Mouse (Mus musculus) heart, postnatal 10 days (tissue): ENCODE data around the gene Tulp1. TPM values are rescaled to one million over a fixed set of nuclear protein-coding genes. Genes with fewer than 3 reads are reported as not detected.
"Not testable (repeated sequence)": the region's sequence is repeated elsewhere in the genome, so short reads cannot be mapped to it uniquely, and the experiment has no call there.

ENCODE experiments used
- DNase-seq, 2 experiments: peaks; one replicate each; pipeline ENCODE4 v3.0.0; 2021
- intact Hi-C: fragments of 180-260 bp; cut with DNase I; formaldehyde crosslinking; loops from one replicate; pipeline ENCODE4 v1.15.1; 2025
- total RNA-seq, 2 experiments: library from RNA; stranded (reverse); gene quantifications; 2 replicates each; pipeline ENCODE4 v1.2.3; 2021

The Tulp1 gene
- under 1 TPM; 0.86 to 0.94 TPM for total RNA-seq

DNA sequence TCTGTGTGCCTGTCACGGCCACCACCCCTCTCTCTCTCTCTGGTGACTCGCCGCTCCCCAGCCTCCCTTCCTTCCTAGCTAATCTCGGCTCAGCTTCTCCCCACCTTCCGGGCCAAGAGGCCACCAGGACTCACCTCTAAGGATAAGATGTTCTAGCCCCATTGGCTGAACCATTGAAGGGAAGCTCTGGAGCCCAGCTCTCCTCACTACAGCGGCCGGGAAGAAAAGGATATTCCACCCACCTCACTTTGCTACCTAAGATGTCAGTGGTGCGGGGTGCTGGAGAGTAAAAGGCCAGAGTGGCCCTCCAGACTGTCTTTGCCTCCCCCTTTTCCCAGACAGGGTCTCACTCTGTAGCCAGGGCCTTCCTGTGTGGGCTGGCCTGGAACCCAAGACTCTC, at the start of gene Tulp1:
TSS of gene Tulp1 (minus strand) at position 101 of the 400 bp plus-strand sequence.
- no peak for DNase-seq
- intact Hi-C loops: no loop called here

DNA sequence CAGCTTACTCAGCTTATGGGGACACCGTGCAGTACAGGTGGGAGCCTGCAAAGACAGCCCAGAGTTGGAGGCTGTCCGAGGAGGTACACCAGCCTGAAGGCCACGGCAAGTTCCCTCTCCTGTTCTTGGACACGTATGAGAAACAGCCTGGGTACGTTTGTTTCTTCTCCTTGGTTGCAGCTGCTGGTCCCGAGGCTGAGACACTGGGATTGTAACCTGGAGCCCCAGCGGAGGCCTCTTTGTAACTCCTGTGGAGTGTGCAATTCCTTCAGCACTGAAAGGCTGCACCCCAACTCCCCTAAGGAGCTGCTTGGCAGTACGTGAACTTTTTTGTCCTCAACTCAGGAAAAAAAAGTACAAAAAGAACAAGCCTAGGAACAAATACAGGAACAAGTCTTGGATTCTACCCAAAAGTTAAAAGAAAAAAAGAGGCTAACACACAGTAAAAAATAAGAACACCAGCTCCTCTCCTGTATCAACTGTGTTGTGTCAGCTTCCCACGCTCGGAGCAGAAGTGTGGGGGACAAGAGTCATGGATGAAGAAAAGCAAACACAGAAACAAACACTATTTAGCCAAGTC, 46.4 kb upstream of the Tulp1 start:
- intact Hi-C loops: no loop called here
- DNase-seq: no peak

DNA sequence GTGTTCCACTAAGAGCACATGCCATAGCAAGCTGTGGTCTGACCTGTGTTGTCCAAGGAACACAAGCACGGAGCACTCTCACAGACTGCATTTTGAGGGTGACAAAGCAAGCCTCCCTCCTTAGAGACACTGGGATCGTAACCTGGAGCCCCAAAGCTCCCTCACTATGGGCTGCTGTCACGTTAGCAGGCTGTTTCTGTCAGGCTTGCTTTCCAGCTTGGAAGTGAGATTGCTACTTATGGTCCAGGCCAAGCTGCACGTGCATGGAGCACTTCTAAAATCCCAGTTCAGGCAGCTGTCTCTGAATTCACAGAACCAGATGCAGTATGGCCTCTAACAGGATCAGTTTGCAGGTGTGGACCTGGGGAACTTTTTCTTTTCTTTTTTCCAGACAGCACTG, 45.7 kb upstream of the Tulp1 start:
- no peak for DNase-seq
- intact Hi-C loops: no loop called here

DNA sequence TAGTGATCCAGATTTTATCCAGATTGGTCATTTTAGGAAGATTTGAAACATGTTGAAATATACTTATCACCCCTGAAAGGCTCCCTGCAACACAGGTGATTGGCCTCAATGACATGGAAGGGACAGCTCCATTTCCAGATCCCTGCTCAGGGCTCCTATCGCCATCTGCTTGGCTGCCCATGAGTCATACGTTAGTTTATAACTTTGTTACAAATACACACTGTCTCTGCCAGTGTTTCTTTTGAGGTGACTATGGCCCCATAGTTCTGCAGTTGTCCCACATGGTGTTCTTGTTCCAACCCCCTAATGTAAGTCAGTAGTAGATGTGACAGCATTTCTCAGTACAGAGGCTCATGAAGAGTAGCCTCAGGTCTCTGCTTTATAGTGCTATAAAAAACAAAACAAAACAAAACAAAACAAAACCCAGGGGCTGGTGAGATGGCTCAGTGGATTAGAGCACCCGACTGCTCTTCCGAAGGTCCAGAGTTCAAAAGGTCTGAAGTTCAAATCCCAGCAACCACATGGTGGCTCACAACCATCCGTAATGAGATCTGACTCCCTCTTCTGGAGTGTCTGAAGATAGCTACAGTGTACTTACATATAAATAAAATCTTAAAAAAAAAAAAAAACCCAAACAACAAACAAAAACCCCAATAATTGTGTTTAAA, 43.4 kb upstream of the Tulp1 start:
- intact Hi-C loops: no loop called here
- DNase-seq: no peak

DNA sequence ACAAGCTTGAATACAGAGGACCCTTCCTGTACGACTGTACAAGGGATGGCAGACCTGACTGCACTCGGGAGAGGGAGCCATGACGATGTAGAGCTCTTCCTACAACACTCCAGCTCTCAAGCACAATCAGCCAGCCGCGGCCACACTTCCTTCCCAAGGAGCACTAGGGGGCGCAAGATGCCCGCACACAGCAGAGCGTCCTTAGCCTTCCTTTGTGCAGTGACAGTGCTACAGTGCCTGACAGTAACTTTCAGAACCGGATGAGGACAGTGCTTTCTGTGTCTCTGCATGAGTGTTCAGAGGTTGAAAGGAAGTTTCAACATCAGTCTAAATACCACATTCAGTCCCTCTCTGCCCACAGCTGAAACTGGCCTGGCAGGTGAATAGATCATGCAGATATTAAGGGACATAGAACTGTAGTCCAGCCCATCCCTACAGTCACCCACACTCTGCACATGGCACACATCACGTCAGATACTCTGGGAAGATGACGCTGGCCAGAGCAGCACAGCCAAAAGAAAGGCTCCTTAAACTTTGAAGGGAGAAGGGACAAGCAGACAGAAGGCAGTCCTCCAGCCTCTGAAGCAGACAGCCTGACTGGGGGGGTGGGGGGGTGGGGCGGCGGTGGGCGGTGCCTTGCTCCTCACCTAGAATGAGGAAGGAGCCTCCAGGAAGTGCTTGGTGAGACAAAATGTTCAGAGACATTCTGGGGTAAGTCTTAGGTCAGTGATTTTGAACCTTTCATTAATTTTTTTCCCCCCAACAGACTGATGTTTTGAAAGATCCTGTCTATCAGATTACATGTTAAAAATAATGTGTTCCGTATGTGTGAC, 42.6 kb upstream of the Tulp1 start:
- DNase-seq: peak; percentile 85 to 90
- intact Hi-C loops: loop anchor here (1.0 kb wide), 2 partner anchors 48 to 121 kb away; no protein-coding TSS in a partner anchor

DNA sequence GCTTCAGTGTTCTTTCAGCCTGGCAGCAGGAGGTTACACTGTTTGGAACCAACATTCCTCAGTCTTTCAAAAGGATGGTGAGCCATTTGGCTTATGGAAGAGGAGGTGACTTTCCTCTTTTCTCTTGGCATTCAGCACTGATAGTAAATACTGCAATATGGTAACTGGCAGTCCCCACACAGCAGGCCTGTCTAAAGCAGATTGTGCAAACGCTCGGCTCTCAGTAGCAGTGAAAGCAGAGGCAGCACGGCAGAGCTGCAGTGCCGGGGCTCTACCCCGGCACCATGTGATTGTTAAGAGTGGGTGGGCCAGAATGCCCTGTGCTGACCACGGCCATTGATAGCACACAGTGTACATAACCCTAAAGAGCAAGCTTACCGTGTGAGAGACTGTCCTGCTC, 41.4 kb upstream of the Tulp1 start:
- DNase-seq: no peak

DNA sequence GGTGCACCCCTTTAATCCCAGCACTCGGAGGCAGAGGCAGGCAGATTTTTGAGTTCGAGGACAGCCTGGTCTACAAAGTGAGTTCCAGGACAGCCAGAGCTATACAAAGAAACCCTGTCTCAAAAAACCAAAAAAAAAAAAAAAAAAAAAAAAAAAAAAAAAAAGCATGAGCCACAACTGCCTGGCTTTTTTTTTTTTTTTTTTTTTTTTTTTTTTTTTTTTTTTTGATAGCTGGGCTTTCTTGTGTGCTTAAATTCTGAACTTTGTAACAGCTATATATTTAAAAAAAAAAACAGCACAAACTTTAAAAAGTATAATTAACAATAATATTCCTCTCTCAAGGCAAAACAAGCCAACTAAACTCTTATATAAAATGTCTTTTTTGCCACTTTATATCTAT, 39.7 kb upstream of the Tulp1 start:
- intact Hi-C loops, DNase-seq: not testable (repeated sequence)

More for the DNA sequence above, 41.4 kb upstream of the Tulp1 start:
- intact Hi-C loops: no loop called here

DNA sequence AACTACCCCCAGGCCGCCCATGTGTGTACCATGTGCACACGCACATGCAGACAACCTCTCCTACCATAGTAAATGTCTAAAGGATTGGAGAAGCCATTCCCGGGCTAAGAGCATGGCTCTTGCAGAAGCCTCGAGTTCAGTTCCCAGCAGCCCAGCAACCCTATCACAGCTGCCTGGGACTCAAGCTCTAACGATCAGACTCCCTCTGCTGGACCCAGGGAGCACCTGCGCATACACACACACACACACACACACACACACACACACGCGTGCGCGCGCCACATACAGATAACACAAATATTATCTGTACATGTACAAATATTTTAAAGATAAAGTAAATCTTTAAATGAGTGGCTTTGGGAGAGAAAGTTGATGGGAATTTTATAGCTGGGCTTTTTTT, 39.3 kb upstream of the Tulp1 start:
- intact Hi-C loops: no loop called here
- DNase-seq: no peak

DNA sequence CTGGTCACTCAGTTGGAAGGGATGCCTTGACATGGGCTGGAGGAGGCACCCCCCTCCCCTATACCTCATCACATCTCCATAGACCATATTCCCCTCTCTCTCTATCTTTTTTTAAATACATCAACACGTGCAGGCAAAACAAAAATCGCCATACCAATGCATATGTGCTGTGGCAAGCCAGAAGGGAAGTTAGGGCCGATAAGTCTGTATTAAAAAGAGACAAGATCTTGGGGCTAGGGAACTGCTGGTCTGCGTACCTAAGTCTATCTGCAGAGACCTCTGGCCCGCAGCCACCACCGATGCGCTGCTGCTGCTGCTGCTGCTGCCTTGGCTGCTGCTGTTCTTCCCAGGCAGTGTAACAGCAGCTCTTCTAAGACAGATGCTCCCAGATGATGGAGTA, 30.0 kb upstream of the Tulp1 start:
- intact Hi-C loops: no loop called here

DNA sequence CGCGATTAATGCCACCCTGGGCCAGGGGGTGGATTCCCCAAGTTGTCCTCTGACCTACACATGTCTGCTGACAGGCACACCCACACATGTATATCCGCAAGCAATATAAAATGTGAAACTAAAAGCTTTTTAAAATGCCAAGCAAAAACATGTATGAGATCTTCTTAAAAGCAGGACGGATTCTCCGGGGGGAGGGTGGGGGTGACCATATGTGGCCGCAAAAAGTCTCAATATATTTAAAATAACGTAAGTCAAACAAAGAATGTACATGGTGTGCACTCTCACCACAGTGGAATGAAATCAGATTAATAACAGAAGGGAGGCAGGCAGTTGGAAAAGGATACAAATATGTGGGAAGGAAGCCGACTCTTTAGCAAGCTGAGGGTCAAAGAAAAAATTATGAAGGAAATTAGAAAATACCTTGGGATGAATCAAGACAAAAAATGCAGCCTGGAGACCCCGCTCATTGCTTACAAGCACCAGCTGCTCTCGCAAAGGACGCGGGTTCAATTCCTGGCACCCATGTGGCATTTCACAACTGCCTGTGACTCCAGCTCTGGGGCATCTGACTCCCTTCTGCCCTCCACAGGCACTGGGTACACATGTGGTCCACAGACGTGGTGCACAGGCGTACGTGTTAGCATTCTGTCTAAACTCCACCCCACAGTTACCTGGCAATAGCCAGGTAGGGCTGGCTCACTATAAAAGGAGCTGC, 29.2 kb upstream of the Tulp1 start:
- intact Hi-C loops: no loop called here
- DNase-seq: no peak

More for the DNA sequence above, 30.0 kb upstream of the Tulp1 start:
- no peak for DNase-seq

DNA sequence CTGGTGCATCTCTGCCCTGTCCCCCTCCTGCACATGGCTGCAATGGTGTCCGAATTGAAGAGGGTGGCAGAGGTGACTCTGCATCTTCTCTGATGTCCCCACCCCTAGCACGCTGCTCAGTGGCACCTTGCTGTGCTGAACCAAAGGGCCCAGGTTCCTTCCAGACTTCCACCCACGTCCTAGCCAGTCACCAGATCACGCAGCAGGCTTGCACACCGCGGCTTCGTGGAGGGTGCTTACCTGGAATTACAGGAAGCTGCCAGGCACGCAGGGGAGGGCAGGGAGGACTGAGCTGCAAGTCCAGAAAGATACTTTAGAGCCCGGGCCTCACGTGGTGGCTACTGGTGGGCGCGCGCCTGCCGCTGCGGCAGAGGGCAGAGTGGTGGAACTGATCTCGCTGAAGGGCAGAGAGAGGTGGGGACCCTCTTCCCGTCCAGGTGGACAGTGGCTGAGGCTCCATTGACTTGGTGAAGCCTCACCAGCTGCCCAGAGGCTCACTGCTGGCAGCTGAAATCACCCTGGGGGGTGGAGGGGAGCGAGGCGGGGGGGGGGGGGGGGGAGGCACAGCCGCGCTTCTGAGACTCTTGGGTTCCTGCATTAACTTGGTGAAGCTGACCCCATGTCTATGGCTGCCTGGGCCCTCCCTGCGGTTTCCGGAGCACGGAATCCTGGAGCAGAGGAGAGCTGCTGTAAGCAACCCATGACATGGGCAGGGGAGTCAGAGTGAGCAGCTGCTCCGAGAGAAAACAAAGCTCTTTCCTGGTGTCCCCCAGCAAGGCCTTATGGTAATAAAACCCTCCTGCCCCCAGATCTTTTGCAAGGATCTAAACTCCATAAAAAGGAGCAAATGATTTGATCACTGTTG, 26.8 kb upstream of the Tulp1 start:
- intact Hi-C loops: no loop called here
- DNase-seq: no peak

DNA sequence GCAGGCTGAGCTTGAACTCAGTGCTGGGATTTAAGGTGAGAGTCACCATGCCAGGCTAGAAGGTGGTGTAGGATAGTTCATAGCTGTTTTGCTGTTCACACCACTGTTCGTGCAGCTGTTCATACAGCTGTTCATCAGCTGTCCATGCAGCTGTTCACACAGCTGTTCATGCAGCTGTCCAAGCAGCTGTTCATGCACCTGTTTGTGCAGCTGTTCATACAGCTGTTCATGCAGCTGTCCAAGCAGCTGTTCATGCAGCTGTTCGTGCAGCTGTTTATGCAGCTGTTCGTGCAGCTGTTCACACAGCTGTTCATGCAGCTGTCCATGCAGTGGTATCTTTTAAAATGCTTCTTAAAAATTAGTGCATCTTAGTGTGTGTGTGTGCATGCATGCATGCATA, 23.5 kb upstream of the Tulp1 start:
- intact Hi-C loops: no loop called here
- no peak for DNase-seq

DNA sequence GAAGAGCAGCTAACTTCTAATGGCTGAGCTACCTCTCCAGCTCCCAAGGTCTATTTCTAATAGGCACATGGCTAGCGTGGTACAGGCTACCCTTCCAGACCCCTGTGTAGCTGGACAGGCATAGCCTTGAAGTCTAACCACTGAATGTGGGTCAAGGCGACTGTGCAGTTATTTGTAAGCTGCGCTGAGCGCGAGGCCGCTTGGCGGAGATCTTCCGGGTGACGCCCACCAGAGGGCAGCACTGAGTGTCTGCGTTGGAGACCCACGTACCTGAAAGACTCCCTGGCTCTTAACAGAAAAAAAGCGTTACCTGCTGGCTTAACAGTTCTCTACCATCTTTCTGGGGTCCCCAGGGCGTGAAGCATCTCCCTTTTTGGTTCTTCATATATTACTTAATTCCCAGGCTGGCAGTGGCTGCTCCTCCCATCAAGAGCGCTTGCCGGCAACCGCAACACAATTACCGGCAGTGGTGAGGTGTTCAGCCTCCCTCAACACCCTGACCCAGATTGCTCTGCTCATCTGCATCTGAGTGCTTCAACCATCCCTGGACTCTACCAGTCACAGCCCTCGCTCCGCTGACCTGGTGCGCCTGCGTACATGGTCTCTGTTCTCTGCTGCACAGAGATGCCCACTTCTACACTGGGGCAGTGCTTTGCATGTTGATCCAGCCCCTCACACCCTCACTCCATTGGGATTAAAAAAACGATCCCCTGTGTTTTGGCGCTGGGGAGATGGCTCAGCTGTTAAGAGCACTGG, 21.3 kb upstream of the Tulp1 start:
- intact Hi-C loops: loop anchor here (1.0 kb wide), 2 partner anchors 138 to 142 kb away; no protein-coding TSS in a partner anchor
- DNase-seq: peak; percentile 80 to 87

DNA sequence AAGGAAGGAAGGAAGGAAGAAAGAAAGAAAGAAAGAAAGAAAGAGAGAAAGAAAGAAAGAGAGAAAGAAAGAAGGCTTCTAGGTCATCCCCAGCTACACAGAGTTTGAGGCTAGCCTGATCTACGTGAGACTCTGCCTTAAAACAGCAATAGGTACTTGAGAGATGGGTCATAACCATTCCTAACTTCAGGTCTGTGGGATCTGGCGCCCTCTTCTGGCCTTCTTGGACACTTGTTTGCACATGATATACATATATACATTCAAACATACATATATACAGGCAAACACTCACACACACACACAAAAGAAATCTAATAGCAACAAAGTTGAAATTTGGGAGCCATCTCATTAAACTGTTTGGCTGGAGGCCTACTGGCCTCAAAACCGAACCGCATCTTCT, 19.3 kb upstream of the Tulp1 start:
- intact Hi-C loops: no loop called here
- DNase-seq: no peak

DNA sequence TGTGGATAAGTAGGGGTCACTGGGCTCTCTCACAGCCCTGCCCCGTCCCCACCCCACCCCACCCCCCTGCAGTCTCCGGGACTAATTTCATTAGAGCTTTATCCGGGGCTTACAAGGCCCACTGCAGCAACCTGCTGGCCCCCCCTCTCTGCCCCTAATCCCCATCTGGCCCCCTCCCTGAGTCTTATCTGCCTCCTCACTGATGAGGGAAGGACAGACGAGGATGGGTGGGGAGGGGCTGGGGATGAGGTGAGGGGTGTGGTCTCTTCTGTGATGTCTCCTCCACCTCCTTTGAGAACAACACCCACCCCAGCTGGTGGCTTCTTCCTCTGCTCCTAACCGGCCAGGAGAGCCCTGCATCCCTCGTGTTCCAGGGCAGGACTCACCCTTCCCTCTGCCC, 15.2 kb upstream of the Tulp1 start:
- no peak for DNase-seq
- intact Hi-C loops: no loop called here

DNA sequence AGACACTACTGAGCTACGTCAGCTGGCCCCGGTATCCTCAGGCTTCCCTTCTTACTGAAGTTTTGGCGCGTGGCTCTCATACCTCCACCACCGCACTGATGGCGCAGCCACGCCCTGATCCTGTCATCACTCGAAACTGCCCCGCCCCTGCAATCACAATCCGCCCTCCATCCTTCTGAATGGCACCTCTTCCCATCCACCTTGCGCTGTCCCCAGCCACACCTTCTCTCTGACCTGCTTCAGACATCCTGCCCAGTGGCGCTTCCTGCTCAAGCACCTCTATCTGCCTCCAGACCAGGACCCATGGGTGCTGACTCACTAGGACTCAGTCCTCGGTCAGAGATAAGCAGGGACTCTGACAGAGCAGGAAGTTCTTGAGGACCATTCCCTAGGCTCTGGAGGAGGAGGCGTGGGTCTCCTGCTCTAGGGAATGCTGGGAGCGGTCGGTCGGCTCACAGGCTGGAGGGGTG, 10.6 kb upstream of the Tulp1 start:
- DNase-seq: no peak
- intact Hi-C loops: no loop called here

DNA sequence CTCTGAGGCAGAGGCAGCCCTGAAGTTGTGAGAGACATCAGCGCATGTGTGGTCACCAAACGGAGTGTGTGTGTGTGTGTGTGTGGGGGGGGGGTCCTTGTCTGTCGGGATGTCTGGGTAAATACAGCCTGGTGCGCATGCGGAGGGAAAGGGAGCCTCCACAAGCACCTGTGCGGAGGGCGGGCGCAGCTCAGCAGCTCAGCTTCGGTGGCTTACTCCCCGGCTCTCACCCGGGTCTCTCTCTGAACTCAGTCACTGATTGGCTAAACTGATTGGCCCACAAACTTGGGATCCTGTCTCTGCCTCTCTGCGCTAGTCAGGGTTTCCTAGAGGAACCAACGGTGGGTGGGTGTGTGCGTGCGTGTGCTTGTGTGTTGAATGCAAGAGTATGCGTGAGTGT, 9.5 kb upstream of the Tulp1 start:
- no peak for DNase-seq
- intact Hi-C loops: loop anchor here (5.0 kb wide), 1 partner anchor 167 kb away; the partner anchor contains the start of gene Def6

DNA sequence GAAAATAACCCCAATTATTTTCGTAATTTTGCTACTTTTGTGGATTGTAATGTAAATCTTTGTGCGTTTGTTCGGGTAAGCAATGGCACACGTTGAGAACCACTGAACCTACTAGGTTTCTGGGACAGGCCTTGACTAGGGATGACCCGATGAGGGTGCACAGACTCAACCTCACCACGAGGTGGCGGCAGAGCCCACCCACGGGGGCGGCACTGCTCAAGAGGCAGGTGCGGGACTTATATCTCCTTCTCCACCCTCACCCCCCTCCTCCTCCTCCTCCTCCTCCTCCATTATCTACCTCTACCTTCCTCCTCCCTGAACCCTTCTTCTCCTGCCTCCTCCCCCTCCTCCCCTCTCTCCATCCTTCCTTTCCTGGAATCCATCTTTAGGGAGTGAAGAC, 8.8 kb upstream of the Tulp1 start:
- DNase-seq: peak; percentile 45 to 69
- intact Hi-C loops: loop anchor here (5.0 kb wide), 1 partner anchor 167 kb away; the partner anchor contains the start of gene Def6

DNA sequence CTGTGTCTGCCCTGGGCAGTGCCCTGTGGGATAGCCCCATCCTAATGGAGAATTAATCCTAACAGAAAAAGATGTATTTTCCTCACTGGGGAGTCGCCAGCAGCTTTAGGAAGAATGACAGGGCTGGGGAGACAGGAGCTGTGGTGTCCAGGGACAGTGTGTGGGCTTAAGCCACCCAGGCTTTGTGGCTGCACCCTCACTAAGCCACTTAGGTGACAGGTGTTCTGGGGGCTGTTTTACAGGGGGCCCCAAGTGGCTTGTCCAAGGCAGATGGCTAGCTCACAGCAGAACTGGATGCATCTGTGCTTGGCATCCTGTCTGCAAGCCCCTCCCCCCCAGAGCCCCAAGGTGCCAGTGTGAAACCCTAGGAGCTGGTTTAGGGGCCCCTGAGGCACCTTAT, 6.9 kb upstream of the Tulp1 start:
- no peak for DNase-seq

More for the DNA sequence above, 6.9 kb upstream of the Tulp1 start:
- intact Hi-C loops: loop anchor here (5.0 kb wide), 1 partner anchor 165 kb away; the partner anchor contains the start of gene Def6
